Mouse (Mus musculus) CH12.LX (cell line): ENCODE measurements around the gene Fam69a. TPM values are rescaled to one million over a fixed set of nuclear protein-coding genes. Genes with fewer than 3 reads are reported as not detected.

ENCODE experiments used
- DNase-seq: peaks from one replicate; pipeline ENCODE4 v3.0.0-alpha.2; 2013; ENCODE audit errors: extremely low read depth
- H3K27ac ChIP-seq: 2 replicates; pipeline ENCODE4 v1.5.1; 2012; ENCODE audit warnings: low read depth, mild to moderate bottlenecking, control low read depth, moderate library complexity; ENCODE audit not compliant: insufficient read depth
- H3K27me3 ChIP-seq: replicated peaks from 2 replicates; pipeline ENCODE3; 2012; ENCODE audit warnings: inconsistent platforms
- H3K36me3 ChIP-seq, 2 experiments: replicated peaks in 1 of 2; 2 replicates each; pipeline versions ENCODE3 to v1.6.1; 2012; ENCODE audit warnings: inconsistent platforms in 1 of 2, low read length in 1 of 2, mild to moderate bottlenecking in 1 of 2, mixed read lengths in 1 of 2, moderate library complexity in 1 of 2; ENCODE audit not compliant: control insufficient read depth in 1 of 2, insufficient read depth in 1 of 2
- H3K4me1 ChIP-seq, 2 experiments: 2 replicates each; pipeline ENCODE4 v1.6.1; 2012; ENCODE audit warnings: inconsistent platforms in 1 of 2, moderate library complexity in 1 of 2; ENCODE audit not compliant: insufficient read depth in 2 of 2, control insufficient read depth in 1 of 2
- H3K4me2 ChIP-seq: 2 replicates; pipeline ENCODE4 v1.6.1; 2012; ENCODE audit warnings: low read depth, mild to moderate bottlenecking, control low read depth; ENCODE audit not compliant: poor library complexity, insufficient read depth, severe bottlenecking
- H3K4me3 ChIP-seq, 3 experiments: fragments of 150-350 bp in 1 of 3; sonication (generic) in 1 of 3; replicated peaks in 1 of 3; 2 replicates each; pipeline versions ENCODE3 to v1.5.1; 2011 to 2012; ENCODE audit warnings: low read depth in 2 of 3, low read length in 2 of 3, mild to moderate bottlenecking in 2 of 3, moderate library complexity in 2 of 3, control low read depth in 1 of 3, improper control_type of control experiment in 1 of 3, inconsistent platforms in 1 of 3, mixed read lengths in 1 of 3; ENCODE audit not compliant: poor library complexity in 1 of 3
- H3K79me2 ChIP-seq: replicated peaks from 2 replicates; pipeline ENCODE4 v1.6.1; 2012; ENCODE audit warnings: mild to moderate bottlenecking, moderate library complexity; ENCODE audit not compliant: control insufficient read depth, poor library complexity, insufficient read depth, severe bottlenecking; ENCODE audit errors: extremely low read depth
- H3K9ac ChIP-seq: 2 replicates; pipeline ENCODE4 v1.6.1; 2012; ENCODE audit warnings: low read depth, mild to moderate bottlenecking, control low read depth, moderate library complexity; ENCODE audit not compliant: insufficient read depth
- H3K9me3 ChIP-seq: replicated peaks from 2 replicates; pipeline ENCODE3; 2012; ENCODE audit warnings: low read length, inconsistent platforms, mixed read lengths
- BHLHE40 ChIP-seq: IDR thresholded peaks from 2 replicates; pipeline ENCODE4 v1.6.1; 2011; ENCODE audit warnings: mild to moderate bottlenecking, low read depth, low read length, improper control_type of control experiment
- CHD2 ChIP-seq: IDR thresholded peaks from 2 replicates; pipeline ENCODE4 v1.6.1; 2011; ENCODE audit warnings: low read length, improper control_type of control experiment
- CTCF ChIP-seq, 2 experiments: IDR thresholded peaks in 1 of 2; conservative IDR thresholded peaks in 1 of 2; 2 replicates each; pipeline ENCODE4 v1.5.1; 2011 to 2012; ENCODE audit warnings: low read depth in 2 of 2, low read length in 2 of 2, improper control_type of control experiment in 1 of 2, inconsistent platforms in 1 of 2, mild to moderate bottlenecking in 1 of 2, moderate library complexity in 1 of 2
- E2F4 ChIP-seq: IDR thresholded peaks from 2 replicates; pipeline ENCODE4 v1.6.1; 2011; ENCODE audit warnings: low read depth, low read length, improper control_type of control experiment; ENCODE audit not compliant: insufficient replicate concordance
- ELF1 ChIP-seq: IDR thresholded peaks from 2 replicates; pipeline ENCODE4 v1.6.1; 2014; ENCODE audit warnings: low read depth, mild to moderate bottlenecking, inconsistent platforms, low read length, improper control_type of control experiment
- EP300 ChIP-seq: IDR thresholded peaks from 2 replicates; pipeline ENCODE4 v1.6.1; 2011; ENCODE audit warnings: low read length, improper control_type of control experiment
- GABPA ChIP-seq: IDR thresholded peaks from 2 replicates; pipeline ENCODE4 v1.6.1; 2012; ENCODE audit warnings: low read depth, low read length, improper control_type of control experiment, inconsistent platforms; ENCODE audit not compliant: insufficient replicate concordance
- HCFC1 ChIP-seq: IDR thresholded peaks from 2 replicates; pipeline ENCODE4 v1.6.1; 2012; ENCODE audit warnings: low read depth, mild to moderate bottlenecking, inconsistent platforms, low read length, improper control_type of control experiment
- IRF4 ChIP-seq: IDR thresholded peaks from 2 replicates; pipeline ENCODE4 v1.6.1; 2014; ENCODE audit warnings: low read depth, mild to moderate bottlenecking, inconsistent platforms, low read length, improper control_type of control experiment
- JUN ChIP-seq: IDR thresholded peaks from 2 replicates; pipeline ENCODE4 v1.6.1; 2011; ENCODE audit warnings: low read depth, mild to moderate bottlenecking, low read length, improper control_type of control experiment, moderate library complexity; ENCODE audit not compliant: insufficient read depth
- JUND ChIP-seq: conservative IDR thresholded peaks from 2 replicates; pipeline ENCODE4 v1.6.1; 2011; ENCODE audit warnings: low read depth, low read length, improper control_type of control experiment
- KAT2A ChIP-seq: IDR thresholded peaks from 2 replicates; pipeline ENCODE4 v1.6.1; 2012; ENCODE audit warnings: low read length, improper control_type of control experiment, inconsistent platforms; ENCODE audit not compliant: insufficient replicate concordance
- MAFK ChIP-seq: IDR thresholded peaks from 2 replicates; pipeline ENCODE4 v1.6.1; 2011; ENCODE audit warnings: low read length, improper control_type of control experiment; ENCODE audit not compliant: insufficient replicate concordance
- MXI1 ChIP-seq: IDR thresholded peaks from 2 replicates; pipeline ENCODE4 v1.6.1; 2011; ENCODE audit warnings: mild to moderate bottlenecking, low read depth, low read length, improper control_type of control experiment
- MYC ChIP-seq: IDR thresholded peaks from 2 replicates; pipeline ENCODE4 v1.6.1; 2011; ENCODE audit warnings: low read depth, mild to moderate bottlenecking, improper control_type of control experiment, low read length
- NELFE ChIP-seq: IDR thresholded peaks from 2 replicates; pipeline ENCODE4 v1.6.1; 2011; ENCODE audit warnings: low read depth, low read length, improper control_type of control experiment
- NRF1 ChIP-seq: IDR thresholded peaks from 2 replicates; pipeline ENCODE4 v1.6.1; 2014; ENCODE audit warnings: low read depth, mild to moderate bottlenecking, inconsistent platforms, low read length, improper control_type of control experiment, moderate library complexity
- PAX5 ChIP-seq: IDR thresholded peaks from 2 replicates; pipeline ENCODE4 v1.6.1; 2012; ENCODE audit warnings: low read length, inconsistent platforms, mixed read lengths
- POLR2A ChIP-seq: IDR thresholded peaks from 2 replicates; pipeline ENCODE4 v1.6.1; 2011; ENCODE audit warnings: low read depth, mild to moderate bottlenecking, improper control_type of control experiment, low read length
- RAD21 ChIP-seq: IDR thresholded peaks from 2 replicates; pipeline ENCODE4 v1.6.1; 2011; ENCODE audit warnings: low read depth, mild to moderate bottlenecking, low read length, improper control_type of control experiment, moderate library complexity
- RCOR1 ChIP-seq: conservative IDR thresholded peaks from 2 replicates; pipeline ENCODE4 v1.6.1; 2012; ENCODE audit warnings: low read depth, mild to moderate bottlenecking, inconsistent platforms, low read length, improper control_type of control experiment
- SIN3A ChIP-seq: IDR thresholded peaks from 2 replicates; pipeline ENCODE4 v1.6.1; 2012; ENCODE audit warnings: low read length, improper control_type of control experiment, inconsistent platforms
- SMC3 ChIP-seq: IDR thresholded peaks from 2 replicates; pipeline ENCODE4 v1.6.1; 2011; ENCODE audit warnings: low read depth, low read length, improper control_type of control experiment
- TBP ChIP-seq: conservative IDR thresholded peaks from 2 replicates; pipeline ENCODE4 v1.6.1; 2011; ENCODE audit warnings: low read depth, low read length, improper control_type of control experiment
- UBTF ChIP-seq: IDR thresholded peaks from 2 replicates; pipeline ENCODE4 v1.6.1; 2012; ENCODE audit warnings: low read depth, mild to moderate bottlenecking, inconsistent platforms, low read length, improper control_type of control experiment, moderate library complexity
- USF1 ChIP-seq: IDR thresholded peaks from 2 replicates; pipeline ENCODE4 v1.6.1; 2014; ENCODE audit warnings: low read depth, mild to moderate bottlenecking, inconsistent platforms, low read length, improper control_type of control experiment
- USF2 ChIP-seq: conservative IDR thresholded peaks from 2 replicates; pipeline ENCODE4 v1.6.1; 2011; ENCODE audit warnings: low read depth, low read length, improper control_type of control experiment
- ZC3H11A ChIP-seq: IDR thresholded peaks from 2 replicates; pipeline ENCODE4 v1.6.1; 2012; ENCODE audit warnings: low read depth, mild to moderate bottlenecking, inconsistent platforms, low read length, improper control_type of control experiment
- ZKSCAN1 ChIP-seq: IDR thresholded peaks from 2 replicates; pipeline ENCODE4 v1.6.1; 2012; ENCODE audit warnings: low read depth, inconsistent platforms, low read length, improper control_type of control experiment, borderline replicate concordance
- ZNF384 ChIP-seq: IDR thresholded peaks from 2 replicates; pipeline ENCODE4 v1.6.1; 2012; ENCODE audit warnings: low read depth, low read length, improper control_type of control experiment, inconsistent platforms
- dilution Hi-C: fragments of 300-500 bp; cut with MboI; formaldehyde crosslinking; loops from 2 replicates; pipeline ENCODE4 v1.14.3; 2020; ENCODE audit warnings: low sequenced_read_pairs; ENCODE audit not compliant: extremely low pct_unique_long_range_greater_than_20kb, extremely low pct_ligation_motif_present
- in situ Hi-C: fragments of 300-500 bp; cut with MboI; formaldehyde crosslinking; loops from 3 replicates; pipeline ENCODE4 v1.14.3; 2019; ENCODE audit warnings: low sequenced_read_pairs, low pct_ligation_motif_present, low pct_unique_long_range_greater_than_20kb, mixed read lengths
- polyA plus RNA-seq: library from polyadenylated mRNA; unstranded; fragments of >175 nt; gene quantifications from 2 replicates; pipeline ENCODE4 v1.2.1, GENCODE M21; 2012; ENCODE audit warnings: low read depth; ENCODE audit not compliant: insufficient read length
- total RNA-seq, 2 experiments: library from RNA; depleted of rRNA; stranded (reverse); fragments of 300-350 nt in 1 of 2; fragments of >200 nt in 1 of 2; gene quantifications; 2 replicates each; pipeline ENCODE4 v1.2.3; 2012 to 2014

Fam69a gene
- total and polyA plus RNA-seq, 3 experiments: 4.2 to 14.2 (median 6.5) TPM

GRCm38 (mm10) chr5:107921400-107922252 is 65.3 kb downstream of the Fam69a start:
- peak; percentile 82 for DNase-seq
- Histone ChIP-seq H3K4me3 (no peak overlapping the region), H3K9me3 (peaks cover 3% of the 10 kb centered on the region), H3K27ac (no peak overlapping the region), H3K27me3 (no peaks in the 10 kb centered on the region), H3K36me3 (peaks cover 0 to 19% of the 10 kb centered on the region in 2 experiments), H3K79me2 (no peaks in the 10 kb centered on the region), H3K9ac (no peak overlapping the region), H3K4me1 (no peaks in the 10 kb centered on the region), H3K4me2 (no peak overlapping the region)
- no peak for TF ChIP-seq CHD2
- peak; percentile 59; the same call in 1 of the 2 replicates for TF ChIP-seq NELFE
- TF ChIP-seq POLR2A: no peak
- TF ChIP-seq TBP: 0 out of 2 replicates have a peak, but pooled peaks have one; percentile 51
- TF ChIP-seq BHLHE40: no peak
- TF ChIP-seq ELF1: no peak
- TF ChIP-seq USF1: no peak
- TF ChIP-seq ZKSCAN1: no peak
- TF ChIP-seq JUN: no peak
- TF ChIP-seq USF2: no peak
- peak; percentile 99 for TF ChIP-seq ZC3H11A
- TF ChIP-seq CTCF (conservative IDR thresholded peaks at IDR 0.05 in 1 of 2, IDR thresholded peaks at IDR 0.05 in 1 of 2; ENCODE audit: low read depth in 2 of 2, low read length in 2 of 2): peak; percentile 51 to 100
- peak; percentile 44; the same call in 1 of the 2 replicates for TF ChIP-seq IRF4
- no peak for TF ChIP-seq KAT2A
- TF ChIP-seq E2F4: 0 out of 2 replicates have a peak, but pooled peaks have one; percentile 41
- no peak for TF ChIP-seq PAX5
- TF ChIP-seq JUND: peak; percentile 76; the same call in 1 of the 2 replicates
- peak; percentile 84 for TF ChIP-seq MYC
- TF ChIP-seq SMC3: peak; percentile 99
- in situ Hi-C loops (loop anchor here (5.0 to 10.0 kb wide), 2 partner anchors 66 to 243 kb away; partner anchors contain the start of gene Fam69a), dilution Hi-C loops (no loop called here)

GRCm38 (mm10) chr5:107915280-107915679 is 71.6 kb downstream of the Fam69a start:
- H3K9me3 ChIP-seq: peaks cover 3% of the 10 kb centered on the region
- no peak overlapping the region for H3K4me2 ChIP-seq

More at GRCm38 (mm10) chr5:107915280-107915679, 71.6 kb downstream of the Fam69a start:
- H3K27me3 ChIP-seq: no peaks in the 10 kb centered on the region
- H3K4me1 ChIP-seq: no peaks in the 10 kb centered on the region
- peaks cover 0 to 16% of the 10 kb centered on the region in 2 experiments for H3K36me3 ChIP-seq
- no peaks in the 10 kb centered on the region for H3K79me2 ChIP-seq
- no peak overlapping the region for H3K27ac ChIP-seq
- no peak overlapping the region for H3K9ac ChIP-seq
- no peak overlapping the region for H3K4me3 ChIP-seq
- no peak for TF ChIP-seq E2F4
- TF ChIP-seq KAT2A: no peak
- no peak for TF ChIP-seq USF2
- no peak for TF ChIP-seq EP300
- TF ChIP-seq UBTF: no peak
- TF ChIP-seq GABPA: no peak
- no peak for TF ChIP-seq CHD2
- TF ChIP-seq MYC: no peak
- TF ChIP-seq ZKSCAN1: no peak
- TF ChIP-seq MXI1: no peak
- TF ChIP-seq RCOR1: no peak
- TF ChIP-seq TBP: no peak
- no peak for TF ChIP-seq HCFC1
- TF ChIP-seq SIN3A: no peak
- TF ChIP-seq BHLHE40: no peak
- no peak for TF ChIP-seq ZNF384
- TF ChIP-seq NRF1: no peak
- TF ChIP-seq MAFK: no peak
- TF ChIP-seq RAD21: no peak
- TF ChIP-seq USF1: no peak
- dilution Hi-C loops (no loop called here), in situ Hi-C loops (loop anchor here (5.0 kb wide), 1 partner anchor 92 kb away; no protein-coding TSS in a partner anchor)
- DNase-seq: no peak
